Mouse (Mus musculus): ENCODE measurements around the gene Agtpbp1. TPM values are rescaled to one million over a fixed set of nuclear protein-coding genes. Genes with fewer than 3 reads are reported as not detected.
"Not testable (repeated sequence)": the region's sequence is repeated elsewhere in the genome, so short reads cannot be mapped to it uniquely, and the experiment has no call there.

Agtpbp1 gene
- total RNA-seq, 1 experiment from 2014 or later = 81.8 TPM

GRCm38 (mm10) chr13:59499374-59499773, 85.7 kb downstream of the Agtpbp1 start:
- no peak for ATAC-seq (replicated peaks; ENCODE audit: insufficient number of reproducible peaks, low FRiP score, low TSS enrichment, poor library complexity, severe bottlenecking)

- no peak for ATAC-seq (replicated peaks; ENCODE audit: insufficient number of reproducible peaks, low FRiP score, low TSS enrichment, poor library complexity, severe bottlenecking)
Observed at GRCm38 (mm10) chr13:59498191-59498590, 86.8 kb downstream of the Agtpbp1 start.

GRCm38 (mm10) chr13:59495839-59496238, 89.2 kb downstream of the Agtpbp1 start:
- ATAC-seq (replicated peaks; ENCODE audit: insufficient number of reproducible peaks, low FRiP score, low TSS enrichment, poor library complexity, severe bottlenecking) = no peak

- no peak for ATAC-seq (replicated peaks; ENCODE audit: insufficient number of reproducible peaks, low FRiP score, low TSS enrichment, poor library complexity, severe bottlenecking)
Observed at GRCm38 (mm10) chr13:59494619-59495262, 90.3 kb downstream of the Agtpbp1 start.

- ATAC-seq (replicated peaks; ENCODE audit: insufficient number of reproducible peaks, low FRiP score, low TSS enrichment, poor library complexity, severe bottlenecking) = no peak
Observed at GRCm38 (mm10) chr13:59490726-59491125, 94.3 kb downstream of the Agtpbp1 start.

GRCm38 (mm10) chr13:59489143-59489542, 95.9 kb downstream of the Agtpbp1 start:
- ATAC-seq (replicated peaks; ENCODE audit: insufficient number of reproducible peaks, low FRiP score, low TSS enrichment, poor library complexity, severe bottlenecking) = no peak

GRCm38 (mm10) chr13:59487287-59487686, 97.7 kb downstream of the Agtpbp1 start:
- no peak for ATAC-seq (replicated peaks; ENCODE audit: insufficient number of reproducible peaks, low FRiP score, low TSS enrichment, poor library complexity, severe bottlenecking)

- ATAC-seq (replicated peaks; ENCODE audit: insufficient number of reproducible peaks, low FRiP score, low TSS enrichment, poor library complexity, severe bottlenecking) = no peak
Observed at GRCm38 (mm10) chr13:59486243-59486642, 98.8 kb downstream of the Agtpbp1 start.

- ATAC-seq (replicated peaks; ENCODE audit: insufficient number of reproducible peaks, low FRiP score, low TSS enrichment, poor library complexity, severe bottlenecking) = no peak
Observed at GRCm38 (mm10) chr13:59485456-59485855, 99.6 kb downstream of the Agtpbp1 start.

- no peak for ATAC-seq (replicated peaks; ENCODE audit: insufficient number of reproducible peaks, low FRiP score, low TSS enrichment, poor library complexity, severe bottlenecking)
Observed at GRCm38 (mm10) chr13:59481484-59481855, 103.6 kb downstream of the Agtpbp1 start.

GRCm38 (mm10) chr13:59480599-59481483, 104.2 kb downstream of the Agtpbp1 start:
- ATAC-seq (replicated peaks; ENCODE audit: insufficient number of reproducible peaks, low FRiP score, low TSS enrichment, poor library complexity, severe bottlenecking) = no peak

GRCm38 (mm10) chr13:59477928-59478327, 107.1 kb downstream of the Agtpbp1 start:
- not testable (repeated sequence) for ATAC-seq (replicated peaks; ENCODE audit: insufficient number of reproducible peaks, low FRiP score, low TSS enrichment, poor library complexity, severe bottlenecking)

- ATAC-seq (replicated peaks; ENCODE audit: insufficient number of reproducible peaks, low FRiP score, low TSS enrichment, poor library complexity, severe bottlenecking) = no peak
Observed at GRCm38 (mm10) chr13:59477451-59477850, 107.6 kb downstream of the Agtpbp1 start.

- ATAC-seq (replicated peaks; ENCODE audit: insufficient number of reproducible peaks, low FRiP score, low TSS enrichment, poor library complexity, severe bottlenecking) = no peak
Observed at GRCm38 (mm10) chr13:59474973-59475372, 110.1 kb downstream of the Agtpbp1 start.

- no peak for ATAC-seq (replicated peaks; ENCODE audit: insufficient number of reproducible peaks, low FRiP score, low TSS enrichment, poor library complexity, severe bottlenecking)
Observed at GRCm38 (mm10) chr13:59473341-59473740, 111.7 kb downstream of the Agtpbp1 start.

GRCm38 (mm10) chr13:59472222-59472621, 112.8 kb downstream of the Agtpbp1 start:
- no peak for ATAC-seq (replicated peaks; ENCODE audit: insufficient number of reproducible peaks, low FRiP score, low TSS enrichment, poor library complexity, severe bottlenecking)

GRCm38 (mm10) chr13:59469701-59470100, 115.3 kb downstream of the Agtpbp1 start:
- no peak for ATAC-seq (replicated peaks; ENCODE audit: insufficient number of reproducible peaks, low FRiP score, low TSS enrichment, poor library complexity, severe bottlenecking)

- no peak for ATAC-seq (replicated peaks; ENCODE audit: insufficient number of reproducible peaks, low FRiP score, low TSS enrichment, poor library complexity, severe bottlenecking)
Observed at GRCm38 (mm10) chr13:59468181-59468802, 116.7 kb downstream of the Agtpbp1 start.

- ATAC-seq (replicated peaks; ENCODE audit: insufficient number of reproducible peaks, low FRiP score, low TSS enrichment, poor library complexity, severe bottlenecking) = no peak
Observed at GRCm38 (mm10) chr13:59467591-59467990, 117.4 kb downstream of the Agtpbp1 start.

GRCm38 (mm10) chr13:59460958-59461357, 124.1 kb downstream of the Agtpbp1 start:
- no peak for ATAC-seq (replicated peaks; ENCODE audit: insufficient number of reproducible peaks, low FRiP score, low TSS enrichment, poor library complexity, severe bottlenecking)
